Mouse (Mus musculus): ENCODE data around the gene Cdc25a.

DNA sequence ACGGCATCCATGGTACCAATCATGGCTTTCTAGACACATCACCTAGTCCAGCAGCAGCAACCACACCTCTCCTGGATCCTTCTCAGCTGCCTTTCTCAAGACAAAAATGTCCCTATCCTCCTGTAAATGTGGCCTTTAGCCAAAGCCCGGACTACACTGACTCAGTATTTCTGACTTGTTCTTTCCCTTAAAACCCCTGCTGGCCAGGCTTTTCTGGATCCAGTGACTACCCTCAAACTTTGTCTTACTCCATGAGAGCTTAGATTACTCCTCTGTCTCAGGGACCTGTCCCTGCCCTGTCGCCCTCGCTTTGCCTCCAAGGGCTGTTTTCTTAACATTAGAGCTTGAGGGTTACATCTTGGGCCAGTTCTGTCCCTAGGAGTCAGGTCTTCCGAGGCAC lies 25.3 kb upstream of the Cdc25a start:
- no peak for TF ChIP-seq MYOG (IDR thresholded peaks at IDR 0.05; ENCODE audit: control insufficient read depth in 1 of 3, insufficient read depth in 1 of 3, insufficient read length in 2 of 3, low read depth in 2 of 3)
- TF ChIP-seq MAX (IDR thresholded peaks at IDR 0.05; ENCODE audit: low read depth), result no peak
- TF ChIP-seq SRF (IDR thresholded peaks at IDR 0.05; ENCODE audit: control insufficient read depth, insufficient read length, low read depth), result no peak
- no peak for TF ChIP-seq CEBPB (IDR thresholded peaks at IDR 0.05; ENCODE audit: insufficient read depth, poor library complexity, severe bottlenecking)
- no peak for TF ChIP-seq USF1 (IDR thresholded peaks at IDR 0.05; ENCODE audit: low read depth)
- TF ChIP-seq POLR2A (IDR thresholded peaks at IDR 0.05; ENCODE audit: insufficient read length, low read depth), result no peak
- no peak for TF ChIP-seq E2F4 (IDR thresholded peaks at IDR 0.05; ENCODE audit: insufficient read depth)
- TF ChIP-seq TCF12 (IDR thresholded peaks at IDR 0.05; ENCODE audit: insufficient read depth, poor library complexity, severe bottlenecking), result no peak
- no peak for TF ChIP-seq TCF3 (IDR thresholded peaks at IDR 0.05; ENCODE audit: insufficient read length, low read depth)
- TF ChIP-seq POLR2AphosphoS2 (IDR thresholded peaks at IDR 0.05; ENCODE audit: insufficient read length, low read depth), result no peak
- no peak for TF ChIP-seq MYOD1 (IDR thresholded peaks at IDR 0.05; ENCODE audit: control insufficient read depth in 1 of 3, insufficient read length in 2 of 3, low read depth in 2 of 3)
- TF ChIP-seq REST (IDR thresholded peaks at IDR 0.05; ENCODE audit: insufficient read depth, insufficient read length), result no peak
